Mouse (Mus musculus): ENCODE measurements around the gene Aldh3b1. TPM values are rescaled to one million over a fixed set of nuclear protein-coding genes. Genes with fewer than 3 reads are reported as not detected.
A peak's percentile ranks its signal among the peaks of the same experiment; 100 is the strongest.
"Not testable (repeated sequence)": the region's sequence is repeated elsewhere in the genome, so short reads cannot be mapped to it uniquely, and the experiment has no call there.

Gene Aldh3b1
- total and polyA plus RNA-seq, 2 experiments: 3.3 to 4.0 TPM

DNA sequence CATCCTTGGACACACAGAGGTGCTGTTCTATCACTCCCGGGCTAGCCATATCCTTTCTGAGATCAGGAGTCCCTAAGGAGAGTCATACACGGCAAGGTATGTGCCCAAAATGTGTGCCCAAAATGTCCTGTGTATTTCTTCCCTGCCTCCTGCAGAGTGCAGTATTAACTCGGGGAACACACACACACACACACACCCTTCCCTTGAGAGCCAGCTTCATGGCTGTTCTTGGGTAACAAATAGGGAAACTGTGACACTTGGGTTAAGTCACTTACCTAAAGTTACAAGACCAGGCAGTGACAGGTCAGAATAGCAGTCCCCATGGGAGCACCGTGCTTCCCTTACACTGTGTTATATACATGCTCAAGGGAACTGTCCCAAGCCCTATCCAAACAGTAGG, 34.4 kb upstream of the Aldh3b1 start:
- TF ChIP-seq CTCF (IDR thresholded peaks at IDR 0.05; ENCODE audit: low read depth, low read length): 0 out of 2 replicates have a peak, but pooled peaks have one; percentile 14
- no peak for TF ChIP-seq POLR2A (IDR thresholded peaks at IDR 0.05; ENCODE audit: extremely low read depth, insufficient read depth, low read length)
- H3K27me3 ChIP-seq (ENCODE audit: control insufficient read depth, insufficient read depth, low read length): no peaks in the 10 kb centered on the region
- peak; percentile 38 for DNase-seq (ENCODE audit: extremely low read depth, low read depth, low spot score)
- no peak overlapping the region for H3K9ac ChIP-seq (ENCODE audit: low read depth, low read length)
- H3K79me2 ChIP-seq (ENCODE audit: control insufficient read depth, insufficient read depth, low read length): no peaks in the 10 kb centered on the region
- H3K4me1 ChIP-seq (ENCODE audit: control insufficient read depth, insufficient read depth, low read length): no peaks in the 10 kb centered on the region
- H3K27ac ChIP-seq (replicated peaks; ENCODE audit: insufficient read depth, low read depth, low read length): no peak overlapping the region
- H3K36me3 ChIP-seq (ENCODE audit: control insufficient read depth, insufficient read depth, low read length): no peaks in the 10 kb centered on the region
- 75% methylated on average over 4 of the region's 4 CpGs for WGBS
- H3K4me3 ChIP-seq (ENCODE audit: insufficient read depth, low read depth, low read length): no peak overlapping the region

GRCm38 (mm10) chr19:3962469-3962868, 32.9 kb upstream of the Aldh3b1 start:
- DNase-seq (ENCODE audit: extremely low read depth, low read depth, low spot score): no peak
- Histone ChIP-seq H3K4me3 (ENCODE audit: insufficient read depth, low read depth, low read length) (no peak overlapping the region), H3K27ac (replicated peaks; ENCODE audit: insufficient read depth, low read depth, low read length) (no peak overlapping the region), H3K27me3 (ENCODE audit: control insufficient read depth, insufficient read depth, low read length) (no peaks in the 10 kb centered on the region), H3K79me2 (ENCODE audit: control insufficient read depth, insufficient read depth, low read length) (no peaks in the 10 kb centered on the region), H3K9ac (ENCODE audit: low read depth, low read length) (no peak overlapping the region), H3K4me1 (ENCODE audit: control insufficient read depth, insufficient read depth, low read length) (no peaks in the 10 kb centered on the region), H3K36me3 (ENCODE audit: control insufficient read depth, insufficient read depth, low read length) (no peaks in the 10 kb centered on the region)
- 37% methylated on average over 2 of the region's 2 CpGs for WGBS
- TF ChIP-seq POLR2A (IDR thresholded peaks at IDR 0.05; ENCODE audit: extremely low read depth, insufficient read depth, low read length) (no peak), CTCF (IDR thresholded peaks at IDR 0.05; ENCODE audit: low read depth, low read length) (peak; percentile 34; the same call in 1 of the 2 replicates)

DNA sequence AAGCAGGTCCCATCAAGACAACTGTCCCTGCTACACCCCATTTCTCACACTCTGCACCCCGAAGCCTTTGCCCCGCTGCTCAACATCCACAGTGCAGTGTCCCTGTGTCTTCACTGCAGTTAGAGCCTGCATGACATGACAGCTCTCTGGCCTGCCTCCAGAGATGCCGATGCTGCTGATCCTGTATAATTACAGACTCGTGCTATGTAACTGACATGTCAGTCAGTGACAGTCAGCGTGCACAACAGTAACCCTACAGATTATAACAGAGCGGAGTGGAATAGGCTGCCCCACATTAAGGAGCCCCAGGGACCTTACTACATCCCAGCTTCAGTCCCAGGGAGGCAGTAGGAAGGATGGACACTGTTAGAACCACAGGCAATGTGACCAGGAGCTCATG, 32.2 kb upstream of the Aldh3b1 start:
- H3K27me3 ChIP-seq (ENCODE audit: control insufficient read depth, insufficient read depth, low read length); H3K4me1 ChIP-seq (ENCODE audit: control insufficient read depth, insufficient read depth, low read length); H3K4me3 ChIP-seq (ENCODE audit: insufficient read depth, low read depth, low read length); H3K79me2 ChIP-seq (ENCODE audit: control insufficient read depth, insufficient read depth, low read length); H3K9ac ChIP-seq (ENCODE audit: low read depth, low read length); H3K36me3 ChIP-seq (ENCODE audit: control insufficient read depth, insufficient read depth, low read length); DNase-seq (ENCODE audit: extremely low read depth, low read depth, low spot score); H3K27ac ChIP-seq (replicated peaks; ENCODE audit: insufficient read depth, low read depth, low read length): not testable (repeated sequence)
- WGBS: 88% methylated on average over 6 of the region's 6 CpGs

DNA sequence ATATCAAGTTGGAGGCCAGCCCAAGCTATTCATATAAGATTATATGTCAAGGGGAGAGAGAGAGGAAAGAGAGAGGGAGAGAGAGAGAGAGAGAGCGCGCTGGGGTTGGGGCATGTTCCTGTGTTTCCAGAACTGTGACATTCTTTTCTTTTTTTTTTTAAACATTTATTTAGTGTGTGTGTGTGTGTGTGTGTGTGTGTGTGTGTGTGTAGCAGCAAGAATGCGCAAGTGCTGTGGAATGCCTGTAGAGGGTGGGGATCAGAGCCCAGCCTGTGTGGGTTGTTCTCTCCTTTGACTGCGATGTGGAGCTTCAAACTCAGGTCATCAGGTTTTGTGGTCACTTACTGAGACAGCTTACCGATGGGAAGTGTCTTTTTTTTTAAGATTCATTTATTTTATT, 30.6 kb upstream of the Aldh3b1 start:
- whole genome bisulfite sequencing: 85% methylated on average over 5 of the region's 5 CpGs
- Histone ChIP-seq H3K4me3 (ENCODE audit: insufficient read depth, low read depth, low read length) (no peak overlapping the region), H3K27me3 (ENCODE audit: control insufficient read depth, insufficient read depth, low read length) (no peaks in the 10 kb centered on the region), H3K9ac (ENCODE audit: low read depth, low read length) (no peak overlapping the region), H3K4me1 (ENCODE audit: control insufficient read depth, insufficient read depth, low read length) (no peaks in the 10 kb centered on the region), H3K36me3 (ENCODE audit: control insufficient read depth, insufficient read depth, low read length) (no peaks in the 10 kb centered on the region), H3K27ac (replicated peaks; ENCODE audit: insufficient read depth, low read depth, low read length) (no peak overlapping the region), H3K79me2 (ENCODE audit: control insufficient read depth, insufficient read depth, low read length) (no peaks in the 10 kb centered on the region)
- no peak for DNase-seq (ENCODE audit: extremely low read depth, low read depth, low spot score)
- no peak for TF ChIP-seq POLR2A (IDR thresholded peaks at IDR 0.05; ENCODE audit: extremely low read depth, insufficient read depth, low read length)
- no peak for TF ChIP-seq CTCF (IDR thresholded peaks at IDR 0.05; ENCODE audit: low read depth, low read length)

DNA sequence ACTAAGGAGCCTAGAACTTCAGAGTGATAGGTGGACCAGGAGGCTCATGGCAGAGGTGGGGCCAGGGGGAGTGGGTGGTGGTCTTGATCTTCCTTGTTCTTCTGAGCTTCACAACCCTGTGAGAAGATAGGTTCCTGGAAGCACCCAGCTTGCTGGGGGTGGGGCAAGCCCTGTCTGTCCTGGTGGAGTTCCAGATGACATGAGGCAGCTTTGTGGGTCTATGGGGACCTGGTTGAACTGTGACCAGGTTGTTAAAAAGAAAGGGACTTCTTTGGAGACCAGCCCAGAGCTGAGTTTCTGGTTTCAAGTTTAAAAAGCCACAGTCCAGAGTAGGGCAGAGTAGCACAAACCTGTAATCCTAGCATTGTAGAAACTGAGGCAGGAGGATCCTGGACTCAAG, 29.4 kb upstream of the Aldh3b1 start:
- TF ChIP-seq CTCF (IDR thresholded peaks at IDR 0.05; ENCODE audit: low read depth, low read length) (no peak), POLR2A (IDR thresholded peaks at IDR 0.05; ENCODE audit: extremely low read depth, insufficient read depth, low read length) (no peak)
- Histone ChIP-seq H3K27ac (replicated peaks; ENCODE audit: insufficient read depth, low read depth, low read length) (no peak overlapping the region), H3K9ac (ENCODE audit: low read depth, low read length) (no peak overlapping the region), H3K4me3 (ENCODE audit: insufficient read depth, low read depth, low read length) (no peak overlapping the region), H3K79me2 (ENCODE audit: control insufficient read depth, insufficient read depth, low read length) (no peaks in the 10 kb centered on the region), H3K36me3 (ENCODE audit: control insufficient read depth, insufficient read depth, low read length) (no peaks in the 10 kb centered on the region), H3K4me1 (ENCODE audit: control insufficient read depth, insufficient read depth, low read length) (no peaks in the 10 kb centered on the region), H3K27me3 (ENCODE audit: control insufficient read depth, insufficient read depth, low read length) (no peaks in the 10 kb centered on the region)
- DNase-seq (ENCODE audit: extremely low read depth, low read depth, low spot score): peak; percentile 66

DNA sequence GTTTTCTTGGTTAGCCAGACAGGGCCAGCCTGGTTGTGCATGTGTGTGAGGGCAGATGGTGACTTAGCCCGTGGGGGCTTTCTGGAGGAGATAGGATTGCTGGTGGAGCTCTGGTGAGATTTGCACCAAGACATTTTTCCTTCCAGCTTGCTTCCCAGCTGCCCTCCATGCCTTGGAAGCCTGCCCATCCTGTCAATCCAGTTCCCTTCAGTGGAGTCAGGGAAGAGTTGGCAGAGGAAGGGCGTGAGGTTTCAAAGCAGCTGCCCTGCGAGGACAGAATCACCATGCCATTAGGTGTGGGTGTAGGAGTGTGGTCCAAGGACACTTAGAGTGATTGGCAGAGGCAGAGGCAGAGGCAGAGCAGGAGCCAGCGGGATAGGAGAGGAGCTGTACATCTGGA, 28.9 kb upstream of the Aldh3b1 start, which contains the start of gene Aldh3b3:
Gene Aldh3b3 (plus strand): TSS at position 176 of the 400 bp plus-strand sequence.
- H3K27me3 ChIP-seq (ENCODE audit: control insufficient read depth, insufficient read depth, low read length): no peaks in the 10 kb centered on the region
- no peaks in the 10 kb centered on the region for H3K79me2 ChIP-seq (ENCODE audit: control insufficient read depth, insufficient read depth, low read length)
- no peak within 1 kb of the TSS for H3K27ac ChIP-seq (replicated peaks; ENCODE audit: insufficient read depth, low read depth, low read length)
- peak; percentile 48 for DNase-seq (ENCODE audit: extremely low read depth, low read depth, low spot score)
- H3K4me1 ChIP-seq (ENCODE audit: control insufficient read depth, insufficient read depth, low read length): no peaks in the 10 kb centered on the region
- no peak within 1 kb of the TSS for H3K4me3 ChIP-seq (ENCODE audit: insufficient read depth, low read depth, low read length)
- 45% methylated on average over 4 of the region's 4 CpGs for WGBS
- H3K36me3 ChIP-seq (ENCODE audit: control insufficient read depth, insufficient read depth, low read length): no peaks in the 10 kb centered on the region
- no peak within 1 kb of the TSS for H3K9ac ChIP-seq (ENCODE audit: low read depth, low read length)
- TF ChIP-seq POLR2A (IDR thresholded peaks at IDR 0.05; ENCODE audit: extremely low read depth, insufficient read depth, low read length) (no peak), CTCF (IDR thresholded peaks at IDR 0.05; ENCODE audit: low read depth, low read length) (no peak)

DNA sequence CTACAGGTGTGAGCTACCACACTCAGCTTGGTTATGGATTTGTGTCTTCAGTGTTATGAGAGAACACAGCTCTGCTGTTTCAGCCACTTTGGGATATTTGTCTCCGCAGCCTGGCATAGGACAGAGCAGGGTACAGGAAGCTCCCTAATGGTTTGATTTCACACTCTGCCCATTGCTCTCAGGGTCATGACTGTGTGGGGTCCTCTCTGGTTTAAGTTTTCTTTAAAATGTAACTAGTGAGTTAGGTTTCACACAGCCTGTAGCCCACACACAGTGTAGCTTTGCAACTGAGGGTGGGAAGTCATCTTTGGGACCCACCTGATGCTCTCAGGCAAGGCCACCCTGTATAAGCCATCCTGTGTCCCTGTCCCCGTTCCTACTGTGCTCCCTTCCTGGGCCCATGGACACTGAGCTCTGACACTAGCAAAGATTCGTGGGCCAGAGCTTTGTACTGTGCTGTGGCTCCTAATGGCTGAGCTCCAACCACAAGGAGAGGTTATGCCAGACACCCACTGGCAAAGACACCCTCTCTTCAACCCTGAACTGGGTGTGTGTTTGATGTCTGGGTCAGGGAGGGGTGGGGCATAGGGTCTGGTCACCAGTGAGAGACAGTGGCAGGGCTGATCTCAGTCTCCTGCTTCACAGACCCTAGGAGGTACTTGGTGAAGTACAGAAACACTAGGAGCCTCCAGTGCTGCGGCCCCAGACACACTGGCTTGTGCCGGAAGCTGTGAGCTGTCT, 27.9 kb upstream of the Aldh3b1 start:
- DNase-seq (ENCODE audit: extremely low read depth, low read depth, low spot score); H3K9ac ChIP-seq (ENCODE audit: low read depth, low read length); H3K27ac ChIP-seq (replicated peaks; ENCODE audit: insufficient read depth, low read depth, low read length): not testable (repeated sequence)

More for the DNA sequence above, 27.9 kb upstream of the Aldh3b1 start:
- H3K36me3 ChIP-seq (ENCODE audit: control insufficient read depth, insufficient read depth, low read length); H3K27me3 ChIP-seq (ENCODE audit: control insufficient read depth, insufficient read depth, low read length); H3K79me2 ChIP-seq (ENCODE audit: control insufficient read depth, insufficient read depth, low read length); H3K4me3 ChIP-seq (ENCODE audit: insufficient read depth, low read depth, low read length); H3K4me1 ChIP-seq (ENCODE audit: control insufficient read depth, insufficient read depth, low read length): not testable (repeated sequence)
- 70% methylated on average over 5 of the region's 5 CpGs for WGBS
